Comparison of ENCODE assay signal across 12 mouse cellular contexts in genomic region chr11:100168071-100168470, GRCm38 (mm10). TPM values are rescaled to one million over a fixed set of nuclear protein-coding genes. Genes with fewer than 3 reads are reported as not detected.
DNase-seq lines count a peak whose midpoint lies in the region; ATAC-seq lines count a peak whose summit lies in the region.
"Had no signal": no experiment of that assay in that cellular context is flagged by ENCODE, and none has a peak within 500 bp of the region (broad histone marks: within the 10 kb centered on the region; RNA-seq: fewer than 3 reads in every experiment).

No protein-coding gene starts in this region.

- DNase-seq in adrenal gland, postnatal 14 days, result peak; percentile 15
- DNase-seq in adrenal gland, adult (ENCODE audit: inconsistent age in 2 of 2, low spot score in 1 of 2), result no peak
- DNase-seq in embryonic facial prominence, embryonic 10.5 days (ENCODE audit: low spot score), result peak; percentile 18
- DNase-seq in intestine, embryonic 14.5 days (ENCODE audit: low spot score), result no peak
- DNase-seq in lung, postnatal 4 days, result peak; percentile 67 to 81
- DNase-seq in left cerebral cortex, postnatal 4 days, result no peak
- DNase-seq in cerebellum, adult 9-10 months, result no peak
- DNase-seq: cerebellum, adult 11-12 months had no signal

- no peaks in the 10 kb centered on the region for H3K36me3 ChIP-seq in embryonic facial prominence, embryonic 10.5 days (replicated peaks)
- no peaks in the 10 kb centered on the region for H3K36me3 ChIP-seq in intestine, embryonic 14.5 days (ENCODE audit: control insufficient read depth, insufficient read depth, low read length)

- no peaks in the 10 kb centered on the region for H3K9me3 ChIP-seq in embryonic facial prominence, embryonic 10.5 days
- no peaks in the 10 kb centered on the region for H3K9me3 ChIP-seq in intestine, embryonic 14.5 days (ENCODE audit: control insufficient read depth, low read length)

- peak; percentile 67 for ATAC-seq in intestine, embryonic 14.5 days (replicated peaks; ENCODE audit: low FRiP score, low TSS enrichment, low read depth)
- ATAC-seq in frontal cortex, adult (ENCODE audit: low TSS enrichment), result no peak

- intact Hi-C loops in left cerebral cortex, postnatal 4 days (cut with DNase I), result loop anchor here (2.0 kb wide), 1 partner anchor 703 kb away; no protein-coding TSS in a partner anchor

- H3K27ac ChIP-seq in embryonic facial prominence, embryonic 10.5 days (replicated peaks), result peak overlapping the region; percentile 24; the same call in 1 of the 2 replicates
- no peak overlapping the region for H3K27ac ChIP-seq in intestine, embryonic 14.5 days (ENCODE audit: low read depth)
- H3K27ac ChIP-seq: macrophage had no signal

- no peak overlapping the region for H3K4me3 ChIP-seq in embryonic facial prominence, embryonic 10.5 days
- H3K4me3 ChIP-seq in intestine, embryonic 14.5 days (ENCODE audit: low read depth, low read length), result no peak overlapping the region

- peaks cover 19% of the 10 kb centered on the region for H3K4me1 ChIP-seq in embryonic facial prominence, embryonic 10.5 days
- peaks cover 5% of the 10 kb centered on the region; the same call in 1 of the 2 replicates for H3K4me1 ChIP-seq in intestine, embryonic 14.5 days (replicated peaks; ENCODE audit: control insufficient read depth, insufficient read depth, low read length)

- no peak overlapping the region for H3K4me2 ChIP-seq in intestine, embryonic 14.5 days (ENCODE audit: low read length)

- WGBS in embryonic facial prominence, embryonic 10.5 days, result 82% methylated on average over 8 of the region's 8 CpGs
- WGBS in intestine, embryonic 14.5 days, result 57% methylated on average over 8 of the region's 8 CpGs

- no peak overlapping the region for H3K9ac ChIP-seq in intestine, embryonic 14.5 days (ENCODE audit: low read length)

- H3K27me3 ChIP-seq in embryonic facial prominence, embryonic 10.5 days (replicated peaks; ENCODE audit: low read depth, poor library complexity, severe bottlenecking), result no peaks in the 10 kb centered on the region
- no peaks in the 10 kb centered on the region for H3K27me3 ChIP-seq in intestine, embryonic 14.5 days (replicated peaks; ENCODE audit: control insufficient read depth, insufficient read depth, low read length)

RNA-seq across cellular contexts. Expression of gene Krt19, which starts 19.6 kb away (rescaled TPM):
- total RNA-seq in adrenal gland, postnatal 14 days (2021), result 6.4 and 6.6 TPM in 2 replicates
- 16.1 and 18.2 TPM in 2 replicates for polyA plus RNA-seq in embryonic facial prominence, embryonic 10.5 days (2016; fragmentation: Nextera tagmentation; extraction: Ambion mirVana)
- 359 and 374 TPM in 2 replicates for polyA plus RNA-seq in intestine, embryonic 14.5 days (2014; fragmentation: Nextera tagmentation; extraction: Ambion mirVana)
- 1 to 10 TPM; 1.2 to 1.5 TPM for total RNA-seq in left cerebral cortex, postnatal 4 days (2021)
- polyA plus RNA-seq: macrophage had no signal

RNA-seq across cellular contexts. Expression of gene Krt9, which starts 25.0 kb away (rescaled TPM):
- not detected in 2 replicates for total RNA-seq in adrenal gland, postnatal 14 days (2021)
- polyA plus RNA-seq in embryonic facial prominence, embryonic 10.5 days (2016; fragmentation: Nextera tagmentation; extraction: Ambion mirVana), result not detected in 2 replicates
- polyA plus RNA-seq in intestine, embryonic 14.5 days (2014; fragmentation: Nextera tagmentation; extraction: Ambion mirVana), result not detected in 2 replicates
- under 1 TPM; 0.52 to 0.56 TPM for total RNA-seq in left cerebral cortex, postnatal 4 days (2021)
- polyA plus RNA-seq: macrophage had no signal

RNA-seq across cellular contexts. Expression of gene Krt15, which starts 32.3 kb away (rescaled TPM):
- not detected in 2 replicates for total RNA-seq in adrenal gland, postnatal 14 days (2021)
- 2.8 and 8.6 TPM in 2 replicates for polyA plus RNA-seq in embryonic facial prominence, embryonic 10.5 days (2016; fragmentation: Nextera tagmentation; extraction: Ambion mirVana)
- 1.3 TPM in 2 replicates for polyA plus RNA-seq in intestine, embryonic 14.5 days (2014; fragmentation: Nextera tagmentation; extraction: Ambion mirVana)
- not detected for total RNA-seq in left cerebral cortex, postnatal 4 days (2021)
- polyA plus RNA-seq: macrophage; neural tube, embryonic 14.5 days had no signal

RNA-seq across cellular contexts. Expression of gene Krt14, which starts 39.3 kb away (rescaled TPM):
- total RNA-seq in adrenal gland, postnatal 14 days (2021), result 0.38 and 0.41 TPM in 2 replicates
- polyA plus RNA-seq in embryonic facial prominence, embryonic 10.5 days (2016; fragmentation: Nextera tagmentation; extraction: Ambion mirVana), result 12.0 and 16.1 TPM in 2 replicates
- polyA plus RNA-seq in intestine, embryonic 14.5 days (2014; fragmentation: Nextera tagmentation; extraction: Ambion mirVana), result 5.7 and 6.0 TPM in 2 replicates
- under 1 TPM in 1 of 2 experiments, not detected in 1; 0.32 TPM for total RNA-seq in left cerebral cortex, postnatal 4 days (2021)
- polyA plus RNA-seq: macrophage had no signal

RNA-seq across cellular contexts. Expression of gene Krt13, which starts 46.7 kb away (rescaled TPM):
- total RNA-seq in adrenal gland, postnatal 14 days (2021), result not detected in 2 replicates
- not detected in 2 replicates for polyA plus RNA-seq in embryonic facial prominence, embryonic 10.5 days (2016; fragmentation: Nextera tagmentation; extraction: Ambion mirVana)
- polyA plus RNA-seq in intestine, embryonic 14.5 days (2014; fragmentation: Nextera tagmentation; extraction: Ambion mirVana), result 0.11 TPM in 1 of 2 replicates, not detected in the other
- not detected for total RNA-seq in left cerebral cortex, postnatal 4 days (2021)
- total RNA-seq: layer of hippocampus, postnatal 10 days had no signal
- polyA plus RNA-seq: macrophage; neural tube, embryonic 14.5 days had no signal

Comparison
In these comparisons a context has a peak if more than half of its experiments do, and no peak if none do; other contexts are left out.
1. DNase-seq: peak in adrenal gland, postnatal 14 days (single experiment), embryonic facial prominence, embryonic 10.5 days (single experiment) and lung, postnatal 4 days (2 of 2); none in adrenal gland, adult (0 of 2), intestine, embryonic 14.5 days (single experiment), left cerebral cortex, postnatal 4 days (single experiment) and cerebellum, adult 9-10 months (single experiment).